Mouse (Mus musculus): ENCODE measurements around the gene H2-T23. TPM values are rescaled to one million over a fixed set of nuclear protein-coding genes. Genes with fewer than 3 reads are reported as not detected.

The H2-T23 gene
- 313 to 352 TPM (median 345 TPM) in 4 replicates for total RNA-seq (2023; ENCODE audit: inconsistent age)

DNA sequence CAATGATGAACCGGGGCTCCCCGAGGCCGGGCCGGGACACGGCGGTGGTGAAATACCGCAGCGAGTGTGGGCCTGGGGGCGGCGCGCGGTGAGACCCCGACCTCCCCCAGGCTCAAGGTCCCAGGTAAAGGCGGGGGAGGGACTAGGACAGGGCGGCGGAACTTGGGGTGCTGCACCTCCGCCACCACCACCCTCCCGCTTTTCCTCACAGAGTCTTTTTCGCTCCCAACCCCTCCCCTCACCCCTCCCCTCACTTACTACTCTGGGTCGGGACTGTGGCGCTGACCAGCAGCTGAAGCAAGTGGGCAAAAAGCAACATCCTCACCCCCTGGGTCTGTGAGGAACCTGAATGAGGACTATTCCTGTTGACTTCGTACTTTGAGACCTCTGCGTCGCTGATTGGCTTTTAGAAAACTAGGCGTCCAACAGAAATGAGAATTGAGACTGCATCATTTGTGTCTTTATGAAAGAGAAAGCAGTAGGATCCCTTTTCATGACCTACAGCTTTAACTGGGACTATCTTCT is at the start of gene H2-T23:
Gene H2-T23 (minus strand): TSS at position 505 of the 525 bp plus-strand sequence.

DNA sequence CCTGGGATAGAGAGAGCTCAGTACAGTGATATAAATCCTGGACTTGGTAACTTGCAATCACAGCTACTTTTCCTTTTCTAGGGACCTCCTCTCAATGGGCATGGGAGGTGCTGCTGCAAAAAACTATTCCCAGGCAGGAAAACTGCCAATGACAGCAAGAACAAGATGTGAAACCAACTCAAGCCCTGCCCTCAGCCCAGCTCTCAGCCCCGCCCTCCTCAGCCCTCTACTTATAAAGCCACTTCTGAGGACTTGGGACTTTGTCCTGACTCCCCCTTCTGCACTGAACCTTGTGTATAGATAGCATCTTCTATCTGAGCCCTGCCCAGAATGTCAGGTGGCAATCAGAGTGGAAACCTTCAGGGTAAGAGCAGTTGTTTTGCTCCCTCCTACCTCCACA is 25.7 kb upstream of the H2-T23 start, which contains the start of gene Gm11127:
Gene Gm11127 (minus strand): TSS at position 10 of the 400 bp plus-strand sequence.

DNA sequence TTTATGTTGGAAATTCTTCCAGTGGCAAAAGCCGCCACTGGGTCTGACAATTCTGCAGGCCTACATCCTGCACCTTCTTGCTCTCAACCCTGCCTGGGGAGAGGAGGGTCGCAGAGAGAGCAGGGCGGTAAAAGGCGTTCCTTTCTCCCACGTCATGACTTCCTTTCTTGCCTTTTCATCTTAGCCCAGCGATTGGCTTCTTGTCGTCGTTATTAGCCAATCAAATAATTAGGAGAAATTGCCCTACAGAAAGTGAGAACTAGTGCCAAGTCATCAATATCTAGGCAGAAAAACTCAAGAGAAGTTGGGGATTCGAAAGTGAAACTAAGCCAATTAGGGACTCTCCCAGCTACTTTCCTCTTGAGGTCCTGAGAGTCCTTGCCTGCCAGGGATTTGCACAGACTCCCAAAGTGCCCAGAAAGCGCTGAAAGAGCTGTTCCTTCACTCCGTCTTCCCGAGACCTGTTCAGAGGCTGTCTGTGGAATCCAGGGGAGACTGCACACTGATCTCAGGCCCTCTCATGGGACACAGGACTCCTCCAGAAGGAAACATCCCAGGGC is 10.0 kb upstream of the H2-T23 start, which contains the start of the genes H2-T22 and Gm6034:
Gene H2-T22 (minus strand): TSS at position 138 of the 560 bp plus-strand sequence.
Gene Gm6034 (plus strand): TSS at position 352 of the 560 bp plus-strand sequence.

DNA sequence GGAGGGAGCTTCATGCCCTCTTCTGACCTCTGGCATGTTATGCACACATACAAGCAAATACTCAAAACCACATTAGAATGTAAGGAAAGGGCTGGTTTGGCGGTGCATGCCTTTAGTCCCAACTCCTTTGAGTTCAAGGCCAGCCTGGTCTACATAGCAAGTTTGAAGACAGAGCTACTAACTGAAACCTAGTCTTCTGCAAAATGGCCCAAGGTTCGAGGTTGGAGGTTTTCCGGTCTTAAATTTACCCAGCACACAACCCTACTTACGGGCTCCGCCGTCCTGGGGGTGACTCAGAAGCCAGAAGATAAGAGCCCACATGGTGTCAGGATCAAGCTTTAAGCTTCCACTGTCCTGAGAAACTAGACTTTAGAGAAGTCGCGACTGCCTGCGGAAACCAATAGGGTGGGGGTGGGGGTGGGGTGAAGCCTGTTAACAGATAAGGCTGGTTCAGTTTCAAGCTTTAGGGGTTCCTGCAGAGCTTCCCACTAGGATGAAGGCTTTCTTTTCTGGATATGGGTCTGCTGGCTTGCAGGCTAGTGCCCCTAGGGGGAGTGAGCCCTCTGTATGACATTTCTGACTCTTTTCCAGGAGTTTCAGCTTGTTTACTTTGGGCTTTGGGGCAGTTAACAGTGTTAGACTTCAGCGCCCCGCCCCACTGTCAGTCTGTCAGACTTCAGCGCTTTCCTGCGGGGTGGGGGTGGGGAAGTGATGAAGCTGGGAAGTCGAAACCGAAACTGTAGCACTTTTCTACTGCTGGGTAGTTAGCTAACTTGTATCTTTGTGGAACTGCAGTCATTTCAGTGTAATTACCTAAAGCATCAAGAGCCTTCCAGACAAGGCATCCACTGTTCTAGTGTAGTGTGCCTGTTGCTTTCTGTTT is 12.2 kb downstream of the H2-T23 start, which contains the start of gene H2-T24:
Gene H2-T24 (minus strand): TSS at position 370 of the 883 bp plus-strand sequence.

Other genes starting within 250 kb of the H2-T23 start
- 0.63 to 0.99 TPM (median 0.78 TPM) in 3 of 4 replicates, not detected in the other for gene Ier3, start 211.2 kb downstream of the H2-T23 start, total RNA-seq (2023; ENCODE audit: inconsistent age)
- gene Flot1, start 209.6 kb downstream of the H2-T23 start, total RNA-seq (2023; ENCODE audit: inconsistent age) = 16.0 to 20.9 TPM (median 18.6 TPM) in 4 replicates
- gene Tubb5, start 194.5 kb downstream of the H2-T23 start, total RNA-seq (2023; ENCODE audit: inconsistent age) = 262 to 275 TPM (median 274 TPM) in 4 replicates
- gene Mdc1, start 191.3 kb downstream of the H2-T23 start, total RNA-seq (2023; ENCODE audit: inconsistent age) = 71.4 to 86.6 TPM (median 79.7 TPM) in 4 replicates
- 80.2 to 95.7 TPM (median 86.5 TPM) in 4 replicates for gene Nrm, start 171.5 kb downstream of the H2-T23 start, total RNA-seq (2023; ENCODE audit: inconsistent age)
- gene Ppp1r18, start 167.3 kb downstream of the H2-T23 start, total RNA-seq (2023; ENCODE audit: inconsistent age) = 209 to 233 TPM (median 217 TPM) in 4 replicates
- gene Dhx16, start 153.0 kb downstream of the H2-T23 start, total RNA-seq (2023; ENCODE audit: inconsistent age) = 103 to 128 TPM (median 115 TPM) in 4 replicates
- gene 2310061I04Rik, start 135.4 kb downstream of the H2-T23 start, total RNA-seq (2023; ENCODE audit: inconsistent age) = 16.2 to 22.4 TPM (median 19.8 TPM) in 4 replicates
- gene Atat1, start 122.8 kb downstream of the H2-T23 start, total RNA-seq (2023; ENCODE audit: inconsistent age) = 14.7 to 21.4 TPM (median 18.2 TPM) in 4 replicates
- gene Mrps18b, start 116.5 kb downstream of the H2-T23 start, total RNA-seq (2023; ENCODE audit: inconsistent age) = 69.7 to 78.6 TPM (median 73.2 TPM) in 4 replicates
- 159 to 172 TPM (median 168 TPM) in 4 replicates for gene Ppp1r10, start 116.4 kb downstream of the H2-T23 start, total RNA-seq (2023; ENCODE audit: inconsistent age)
- gene Abcf1, start 63.1 kb downstream of the H2-T23 start, total RNA-seq (2023; ENCODE audit: inconsistent age) = 114 to 128 TPM (median 125 TPM) in 4 replicates
- gene Gnl1, start 53.0 kb downstream of the H2-T23 start, total RNA-seq (2023; ENCODE audit: inconsistent age) = 72.2 to 88.6 TPM (median 80.9 TPM) in 4 replicates
- 83.4 to 98.8 TPM (median 91.2 TPM) in 4 replicates for gene Prr3, start 52.6 kb downstream of the H2-T23 start, total RNA-seq (2023; ENCODE audit: inconsistent age)
- gene H2-T24, start 12.3 kb downstream of the H2-T23 start, total RNA-seq (2023; ENCODE audit: inconsistent age) = 41.2 to 56.0 TPM (median 48.9 TPM) in 4 replicates
- gene H2-T22, start 9.9 kb upstream of the H2-T23 start, total RNA-seq (2023; ENCODE audit: inconsistent age) = 87.9 to 100 TPM (median 90.8 TPM) in 4 replicates
- gene Gm6034, start 10.1 kb upstream of the H2-T23 start, total RNA-seq (2023; ENCODE audit: inconsistent age) = 0.35 to 1.7 TPM (median 0.96 TPM) in 3 of 4 replicates, not detected in the other
- 58.1 to 68.2 TPM (median 65.7 TPM) in 4 replicates for gene Gm11127, start 25.5 kb upstream of the H2-T23 start, total RNA-seq (2023; ENCODE audit: inconsistent age)
- 0.70 to 2.7 TPM (median 2.0 TPM) in 4 replicates for gene Gm19684, start 88.8 kb upstream of the H2-T23 start, total RNA-seq (2023; ENCODE audit: inconsistent age)
- 15.0 to 19.5 TPM (median 18.6 TPM) in 4 replicates for gene Gm7030, start 96.6 kb upstream of the H2-T23 start, total RNA-seq (2023; ENCODE audit: inconsistent age)
- gene Gm8909, start 135.7 kb upstream of the H2-T23 start, total RNA-seq (2023; ENCODE audit: inconsistent age) = 0.93 TPM in 1 of 4 replicates, not detected in the others
- gene H2-T3, start 157.4 kb upstream of the H2-T23 start, total RNA-seq (2023; ENCODE audit: inconsistent age) = not detected in 4 replicates
- gene Rpp21, start 225.2 kb upstream of the H2-T23 start, total RNA-seq (2023; ENCODE audit: inconsistent age) = 64.8 to 74.6 TPM (median 67.0 TPM) in 4 replicates
- gene Trim39, start 239.4 kb upstream of the H2-T23 start, total RNA-seq (2023; ENCODE audit: inconsistent age) = 83.2 to 83.7 TPM (median 83.4 TPM) in 4 replicates

Data from B cell, adult (primary cell).